Mouse (Mus musculus): Measurements from ENCODE around the gene Prpf3. TPM values are rescaled to one million over a fixed set of nuclear protein-coding genes. Genes with fewer than 3 reads are reported as not detected.
"Not testable (repeated sequence)": the region's sequence is repeated elsewhere in the genome, so short reads cannot be mapped to it uniquely, and the experiment has no call there.

Prpf3 gene
- polyA plus RNA-seq, 1 experiment from 2014 or later = 48.0 TPM

GRCm38 (mm10) chr3:95865050-95865449, 9.4 kb upstream of the Prpf3 start:
- H3K4me3 ChIP-seq (ENCODE audit: low read length) = no peak overlapping the region
- H3K4me1 ChIP-seq (replicated peaks; ENCODE audit: control insufficient read depth, insufficient read depth, low read length) = no peaks in the 10 kb centered on the region
- no peak overlapping the region for H3K4me2 ChIP-seq (ENCODE audit: low read depth, low read length)
- H3K36me3 ChIP-seq (ENCODE audit: control insufficient read depth, insufficient read depth, low read length) = peaks cover 28% of the 10 kb centered on the region
- H3K27me3 ChIP-seq (ENCODE audit: control insufficient read depth, insufficient read depth, low read depth, low read length) = no peaks in the 10 kb centered on the region
- H3K9ac ChIP-seq (ENCODE audit: low read length) = no peak overlapping the region
- H3K9me3 ChIP-seq (ENCODE audit: control insufficient read depth, low read length) = no peaks in the 10 kb centered on the region
- WGBS = 82% methylated on average over 5 of the region's 5 CpGs
- H3K27ac ChIP-seq (ENCODE audit: low read length) = no peak overlapping the region
- no peak for ATAC-seq (ENCODE audit: low read depth)

GRCm38 (mm10) chr3:95863578-95863977, 7.9 kb upstream of the Prpf3 start:
- Histone ChIP-seq H3K36me3 (ENCODE audit: control insufficient read depth, insufficient read depth, low read length) (peaks cover 24% of the 10 kb centered on the region), H3K4me1 (replicated peaks; ENCODE audit: control insufficient read depth, insufficient read depth, low read length) (no peaks in the 10 kb centered on the region)
- 62% methylated on average over 7 of the region's 7 CpGs for WGBS

GRCm38 (mm10) chr3:95861796-95862195, 6.1 kb upstream of the Prpf3 start:
- H3K9me3 ChIP-seq (ENCODE audit: control insufficient read depth, low read length) = no peaks in the 10 kb centered on the region
- no peak overlapping the region for H3K4me2 ChIP-seq (ENCODE audit: low read depth, low read length)
- H3K9ac ChIP-seq (ENCODE audit: low read length) = no peak overlapping the region
- H3K27ac ChIP-seq (ENCODE audit: low read length) = no peak overlapping the region
- peaks cover 14% of the 10 kb centered on the region for H3K36me3 ChIP-seq (ENCODE audit: control insufficient read depth, insufficient read depth, low read length)
- no peaks in the 10 kb centered on the region for H3K4me1 ChIP-seq (replicated peaks; ENCODE audit: control insufficient read depth, insufficient read depth, low read length)
- no peak overlapping the region for H3K4me3 ChIP-seq (ENCODE audit: low read length)
- 41% methylated on average over 2 of the region's 2 CpGs for WGBS
- no peaks in the 10 kb centered on the region for H3K27me3 ChIP-seq (ENCODE audit: control insufficient read depth, insufficient read depth, low read depth, low read length)
- peak; percentile 73 for ATAC-seq (ENCODE audit: low read depth)

More at GRCm38 (mm10) chr3:95863578-95863977, 7.9 kb upstream of the Prpf3 start:
- Histone ChIP-seq H3K27ac (ENCODE audit: low read length) (no peak overlapping the region), H3K4me3 (ENCODE audit: low read length) (no peak overlapping the region), H3K9me3 (ENCODE audit: control insufficient read depth, low read length) (no peaks in the 10 kb centered on the region), H3K27me3 (ENCODE audit: control insufficient read depth, insufficient read depth, low read depth, low read length) (no peaks in the 10 kb centered on the region), H3K4me2 (ENCODE audit: low read depth, low read length) (no peak overlapping the region), H3K9ac (ENCODE audit: low read length) (no peak overlapping the region)
- no peak for ATAC-seq (ENCODE audit: low read depth)

GRCm38 (mm10) chr3:95861216-95861615, 5.5 kb upstream of the Prpf3 start:
- Histone ChIP-seq H3K27ac (ENCODE audit: low read length) (no peak overlapping the region), H3K9ac (ENCODE audit: low read length) (no peak overlapping the region), H3K4me1 (replicated peaks; ENCODE audit: control insufficient read depth, insufficient read depth, low read length) (peaks cover under 1% of the 10 kb centered on the region; the same call in 1 of the 2 replicates), H3K36me3 (ENCODE audit: control insufficient read depth, insufficient read depth, low read length) (peaks cover 14% of the 10 kb centered on the region), H3K9me3 (ENCODE audit: control insufficient read depth, low read length) (no peaks in the 10 kb centered on the region), H3K27me3 (ENCODE audit: control insufficient read depth, insufficient read depth, low read depth, low read length) (no peaks in the 10 kb centered on the region), H3K4me3 (ENCODE audit: low read length) (no peak overlapping the region), H3K4me2 (ENCODE audit: low read depth, low read length) (no peak overlapping the region)
- WGBS = 71% methylated on average over 10 of the region's 10 CpGs
- no peak for ATAC-seq (ENCODE audit: low read depth)

- no peak for ATAC-seq (ENCODE audit: low read depth)
- Histone ChIP-seq H3K4me3 (ENCODE audit: low read length) (no peak overlapping the region), H3K27me3 (ENCODE audit: control insufficient read depth, insufficient read depth, low read depth, low read length) (no peaks in the 10 kb centered on the region), H3K9me3 (ENCODE audit: control insufficient read depth, low read length) (no peaks in the 10 kb centered on the region), H3K27ac (ENCODE audit: low read length) (no peak overlapping the region), H3K4me1 (replicated peaks; ENCODE audit: control insufficient read depth, insufficient read depth, low read length) (peaks cover 2% of the 10 kb centered on the region; the same call in 1 of the 2 replicates), H3K36me3 (ENCODE audit: control insufficient read depth, insufficient read depth, low read length) (peaks cover 11% of the 10 kb centered on the region), H3K9ac (ENCODE audit: low read length) (no peak overlapping the region), H3K4me2 (ENCODE audit: low read depth, low read length) (no peak overlapping the region)
- 70% methylated on average over 3 of the region's 3 CpGs for WGBS
Observed at GRCm38 (mm10) chr3:95860323-95860722, 4.6 kb upstream of the Prpf3 start.

GRCm38 (mm10) chr3:95858278-95858677, 2.6 kb upstream of the Prpf3 start:
- not testable (repeated sequence) for H3K9me3 ChIP-seq (ENCODE audit: control insufficient read depth, low read length); H3K27me3 ChIP-seq (ENCODE audit: control insufficient read depth, insufficient read depth, low read depth, low read length); H3K4me2 ChIP-seq (ENCODE audit: low read depth, low read length); H3K36me3 ChIP-seq (ENCODE audit: control insufficient read depth, insufficient read depth, low read length); H3K4me1 ChIP-seq (replicated peaks; ENCODE audit: control insufficient read depth, insufficient read depth, low read length); H3K27ac ChIP-seq (ENCODE audit: low read length); ATAC-seq (ENCODE audit: low read depth); H3K9ac ChIP-seq (ENCODE audit: low read length); H3K4me3 ChIP-seq (ENCODE audit: low read length)
- 81% methylated on average over 3 of the region's 3 CpGs for WGBS

GRCm38 (mm10) chr3:95857050-95857449, 1.4 kb upstream of the Prpf3 start:
- H3K4me1 ChIP-seq (replicated peaks; ENCODE audit: control insufficient read depth, insufficient read depth, low read length); H3K27ac ChIP-seq (ENCODE audit: low read length); H3K9ac ChIP-seq (ENCODE audit: low read length); H3K4me3 ChIP-seq (ENCODE audit: low read length); H3K36me3 ChIP-seq (ENCODE audit: control insufficient read depth, insufficient read depth, low read length); H3K9me3 ChIP-seq (ENCODE audit: control insufficient read depth, low read length); H3K27me3 ChIP-seq (ENCODE audit: control insufficient read depth, insufficient read depth, low read depth, low read length); H3K4me2 ChIP-seq (ENCODE audit: low read depth, low read length); ATAC-seq (ENCODE audit: low read depth): not testable (repeated sequence)
- WGBS = 73% methylated on average over 1 of the region's 1 CpGs

GRCm38 (mm10) chr3:95856115-95856514, 430 bp upstream of the Prpf3 start:
- Histone ChIP-seq H3K27ac (ENCODE audit: low read length) (peak overlapping the region; percentile 85), H3K4me3 (ENCODE audit: low read length) (peak overlapping the region; percentile 92), H3K27me3 (ENCODE audit: control insufficient read depth, insufficient read depth, low read depth, low read length) (no peaks in the 10 kb centered on the region), H3K4me2 (ENCODE audit: low read depth, low read length) (peak overlapping the region; percentile 74), H3K9ac (ENCODE audit: low read length) (peak overlapping the region; percentile 93), H3K36me3 (ENCODE audit: control insufficient read depth, insufficient read depth, low read length) (peaks cover 16% of the 10 kb centered on the region), H3K4me1 (replicated peaks; ENCODE audit: control insufficient read depth, insufficient read depth, low read length) (peaks cover 8% of the 10 kb centered on the region), H3K9me3 (ENCODE audit: control insufficient read depth, low read length) (no peaks in the 10 kb centered on the region)
- 21% methylated on average over 7 of the region's 7 CpGs for WGBS
- peak; percentile 39; the same call in 1 of the 2 replicates for ATAC-seq (ENCODE audit: low read depth)

- Histone ChIP-seq H3K4me2 (ENCODE audit: low read depth, low read length) (no peak overlapping the region), H3K4me3 (ENCODE audit: low read length) (no peak overlapping the region), H3K4me1 (replicated peaks; ENCODE audit: control insufficient read depth, insufficient read depth, low read length) (peaks cover 8% of the 10 kb centered on the region), H3K9ac (ENCODE audit: low read length) (no peak overlapping the region), H3K9me3 (ENCODE audit: control insufficient read depth, low read length) (no peaks in the 10 kb centered on the region), H3K27me3 (ENCODE audit: control insufficient read depth, insufficient read depth, low read depth, low read length) (no peaks in the 10 kb centered on the region), H3K36me3 (ENCODE audit: control insufficient read depth, insufficient read depth, low read length) (peaks cover 50% of the 10 kb centered on the region), H3K27ac (ENCODE audit: low read length) (no peak overlapping the region)
- ATAC-seq (ENCODE audit: low read depth) = no peak
- 90% methylated on average over 8 of the region's 8 CpGs for WGBS
Observed at GRCm38 (mm10) chr3:95851317-95851716, 4.4 kb downstream of the Prpf3 start.

- WGBS = 80% methylated on average over 4 of the region's 4 CpGs
Observed at GRCm38 (mm10) chr3:95850611-95851010, 5.1 kb downstream of the Prpf3 start.

More at GRCm38 (mm10) chr3:95850611-95851010, 5.1 kb downstream of the Prpf3 start:
- no peak for ATAC-seq (ENCODE audit: low read depth)
- no peak overlapping the region for H3K4me3 ChIP-seq (ENCODE audit: low read length)
- no peaks in the 10 kb centered on the region for H3K9me3 ChIP-seq (ENCODE audit: control insufficient read depth, low read length)
- no peak overlapping the region for H3K9ac ChIP-seq (ENCODE audit: low read length)
- no peak overlapping the region for H3K4me2 ChIP-seq (ENCODE audit: low read depth, low read length)
- H3K4me1 ChIP-seq (replicated peaks; ENCODE audit: control insufficient read depth, insufficient read depth, low read length) = peaks cover 6% of the 10 kb centered on the region
- peaks cover 54% of the 10 kb centered on the region for H3K36me3 ChIP-seq (ENCODE audit: control insufficient read depth, insufficient read depth, low read length)
- H3K27me3 ChIP-seq (ENCODE audit: control insufficient read depth, insufficient read depth, low read depth, low read length) = no peaks in the 10 kb centered on the region
- no peak overlapping the region for H3K27ac ChIP-seq (ENCODE audit: low read length)

All from lung, embryonic 16.5 days (tissue).